Mouse (Mus musculus) lung, embryonic 15.5 days (tissue): ENCODE results near the gene Thap7. TPM values are rescaled to one million over a fixed set of nuclear protein-coding genes. Genes with fewer than 3 reads are reported as not detected.

Experiments used
- ATAC-seq: fragments of 200-750 bp; cut with Nextera tagmentation; 2 replicates; pipeline ENCODE4 v1.8.0; 2017; ENCODE audit warnings: moderate number of reproducible peaks, borderline replicate concordance; ENCODE audit not compliant: low FRiP score, low TSS enrichment; ENCODE audit errors: extremely low read depth
- H3K27ac ChIP-seq: fragments of 300-500 bp; sonication (generic); 2 replicates; pipeline ENCODE4 v1.5.1; 2015; ENCODE audit warnings: moderate library complexity, mild to moderate bottlenecking, inconsistent platforms
- H3K27me3 ChIP-seq: fragments of 300-500 bp; sonication (generic); 2 replicates; pipeline ENCODE4 v1.6.1; 2015; ENCODE audit warnings: inconsistent platforms
- H3K36me3 ChIP-seq: fragments of 300-500 bp; sonication (generic); 2 replicates; pipeline ENCODE4 v1.6.1; 2015; ENCODE audit warnings: inconsistent platforms
- H3K4me1 ChIP-seq: fragments of 300-500 bp; sonication (generic); 2 replicates; pipeline ENCODE4 v1.6.1; 2015; ENCODE audit warnings: inconsistent platforms
- H3K4me2 ChIP-seq: fragments of 300-500 bp; sonication (generic); 2 replicates; pipeline ENCODE4 v1.6.1; 2015; ENCODE audit warnings: inconsistent platforms, mild to moderate bottlenecking, moderate library complexity
- H3K4me3 ChIP-seq: fragments of 300-500 bp; sonication (generic); 2 replicates; pipeline ENCODE4 v1.5.1; 2015; ENCODE audit warnings: mild to moderate bottlenecking, inconsistent platforms
- H3K9ac ChIP-seq: fragments of 300-500 bp; sonication (generic); 2 replicates; pipeline ENCODE4 v1.6.1; 2015; ENCODE audit warnings: inconsistent platforms
- H3K9me3 ChIP-seq: fragments of 300-500 bp; sonication (generic); 2 replicates; pipeline ENCODE4 v1.6.1; 2016; ENCODE audit warnings: inconsistent platforms
- WGBS: fragments of 180-500 bp; shearing (Covaris S2); methylation state at CpG from one replicate; pipeline ENCODE4 v1.1.7; 2015; 5-methylcytosine and 5-hydroxymethylcytosine counted together
- polyA plus RNA-seq: library from polyadenylated mRNA; unstranded; fragments of >200 nt; fragmentation: Nextera tagmentation; extraction: Ambion mirVana; gene quantifications from 2 replicates; pipeline ENCODE4 v1.2.1, GENCODE M21; 2015

The Thap7 gene
- 54.5 and 56.8 TPM in 2 replicates for polyA plus RNA-seq

DNA sequence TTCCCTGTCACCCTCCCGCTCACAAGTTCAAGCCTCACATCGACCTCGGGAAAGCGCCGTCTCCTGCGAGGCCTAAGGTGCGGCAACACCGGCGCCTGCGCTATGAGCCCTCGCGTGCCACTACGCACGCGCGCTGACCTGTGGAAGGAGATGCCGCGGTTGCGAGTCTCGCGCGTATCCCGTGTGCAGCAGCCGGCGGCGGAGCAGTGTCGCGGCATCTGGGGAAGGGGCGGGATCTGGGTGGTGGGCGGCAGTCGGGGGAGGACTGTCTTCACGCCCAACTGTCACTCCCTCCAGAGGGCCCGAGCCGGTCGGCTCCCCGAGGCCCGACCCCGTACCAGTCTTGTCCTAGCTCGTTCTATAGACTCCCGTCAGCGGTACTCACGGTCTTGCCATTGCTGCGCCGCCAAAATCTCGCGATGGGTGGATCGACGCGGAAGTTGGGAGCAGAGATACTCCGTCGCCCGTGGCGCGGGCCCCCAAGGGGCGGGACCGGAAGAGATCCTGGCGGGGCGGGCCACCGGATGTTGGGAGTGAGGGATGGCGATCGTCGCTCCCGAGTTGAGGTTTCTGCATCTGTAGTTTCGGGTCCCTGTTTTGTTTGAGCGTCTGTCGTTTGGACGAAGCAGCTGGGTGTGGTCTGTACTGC is at the start of gene Thap7:
Gene Thap7 (minus strand): TSS at position 497 of the 649 bp plus-strand sequence.
- peak within 1 kb of the TSS; percentile 82 for H3K4me2 ChIP-seq
- peak within 1 kb of the TSS; percentile 87 for H3K9ac ChIP-seq
- ATAC-seq = peak; percentile 97
- no peaks in the 10 kb centered on the region for H3K9me3 ChIP-seq
- peak within 1 kb of the TSS; percentile 97 for H3K27ac ChIP-seq
- H3K4me1 ChIP-seq = peaks cover 17% of the 10 kb centered on the region
- H3K36me3 ChIP-seq = peaks cover 26% of the 10 kb centered on the region
- peak within 1 kb of the TSS; percentile 78 for H3K4me3 ChIP-seq
- WGBS = under 1% methylated on average over 67 of the region's 67 CpGs
- no peaks in the 10 kb centered on the region for H3K27me3 ChIP-seq

GRCm38 (mm10) chr16:17576825-17577215 is 45.9 kb upstream of the Thap7 start:
- Histone ChIP-seq H3K4me2 (peak overlapping the region; percentile 93), H3K9ac (peak overlapping the region; percentile 50), H3K27ac (no peak overlapping the region), H3K9me3 (no peaks in the 10 kb centered on the region), H3K4me3 (peak overlapping the region; percentile 53), H3K4me1 (peaks cover 14% of the 10 kb centered on the region; the same call in 1 of the 2 replicates), H3K27me3 (peaks cover 29% of the 10 kb centered on the region), H3K36me3 (no peaks in the 10 kb centered on the region)
- ATAC-seq = 0 out of 2 replicates have a peak, but pooled peaks have one; percentile 3
- WGBS = 12% methylated on average over 8 of the region's 8 CpGs

- no peaks in the 10 kb centered on the region for H3K9me3 ChIP-seq
- peaks cover 29% of the 10 kb centered on the region for H3K27me3 ChIP-seq
- H3K36me3 ChIP-seq = no peaks in the 10 kb centered on the region
- peaks cover 14% of the 10 kb centered on the region; the same call in 1 of the 2 replicates for H3K4me1 ChIP-seq
- ATAC-seq = peak; percentile 46
- H3K9ac ChIP-seq = peak overlapping the region; percentile 50
- 10% methylated on average over 45 of the region's 45 CpGs for WGBS
- H3K27ac ChIP-seq = 0 out of 2 replicates have a peak overlapping the region, but pooled peaks have one; percentile 31
- peak overlapping the region; percentile 93 for H3K4me2 ChIP-seq
- peak overlapping the region; percentile 53 for H3K4me3 ChIP-seq
Observed at GRCm38 (mm10) chr16:17575870-17576824, 45.2 kb upstream of the Thap7 start.

GRCm38 (mm10) chr16:17566186-17566585 is 35.2 kb upstream of the Thap7 start:
- Histone ChIP-seq H3K36me3 (no peaks in the 10 kb centered on the region), H3K9ac (no peak overlapping the region), H3K27me3 (no peaks in the 10 kb centered on the region), H3K27ac (no peak overlapping the region), H3K9me3 (no peaks in the 10 kb centered on the region), H3K4me2 (no peak overlapping the region), H3K4me1 (peaks cover 14% of the 10 kb centered on the region), H3K4me3 (no peak overlapping the region)
- ATAC-seq = no peak
- WGBS = 17% methylated on average over 4 of the region's 4 CpGs

- Histone ChIP-seq H3K9me3 (no peaks in the 10 kb centered on the region), H3K36me3 (no peaks in the 10 kb centered on the region), H3K4me3 (no peak overlapping the region), H3K27ac (no peak overlapping the region), H3K4me1 (peaks cover 23% of the 10 kb centered on the region), H3K4me2 (no peak overlapping the region), H3K9ac (no peak overlapping the region), H3K27me3 (no peaks in the 10 kb centered on the region)
- 50% methylated on average over 3 of the region's 3 CpGs for WGBS
- no peak for ATAC-seq
Observed at GRCm38 (mm10) chr16:17564771-17565170, 33.8 kb upstream of the Thap7 start.

- ATAC-seq = no peak
- Histone ChIP-seq H3K27ac (no peak overlapping the region), H3K4me3 (no peak overlapping the region), H3K4me1 (peaks cover 29% of the 10 kb centered on the region), H3K36me3 (no peaks in the 10 kb centered on the region), H3K9ac (no peak overlapping the region), H3K4me2 (no peak overlapping the region), H3K27me3 (no peaks in the 10 kb centered on the region; the same call in 1 of the 2 replicates), H3K9me3 (no peaks in the 10 kb centered on the region)
- WGBS = 35% methylated on average over 2 of the region's 2 CpGs
Observed at GRCm38 (mm10) chr16:17564221-17564620, 33.3 kb upstream of the Thap7 start.

GRCm38 (mm10) chr16:17563580-17563979 is 32.6 kb upstream of the Thap7 start:
- WGBS = 32% methylated on average over 1 of the region's 1 CpGs
- H3K27ac ChIP-seq = no peak overlapping the region
- H3K9me3 ChIP-seq = no peaks in the 10 kb centered on the region
- H3K9ac ChIP-seq = no peak overlapping the region
- no peak for ATAC-seq
- peaks cover 35% of the 10 kb centered on the region for H3K4me1 ChIP-seq
- H3K4me2 ChIP-seq = no peak overlapping the region
- no peaks in the 10 kb centered on the region for H3K36me3 ChIP-seq
- no peaks in the 10 kb centered on the region; the same call in 1 of the 2 replicates for H3K27me3 ChIP-seq
- H3K4me3 ChIP-seq = no peak overlapping the region

- H3K27me3 ChIP-seq = no peaks in the 10 kb centered on the region; the same call in 1 of the 2 replicates
- 2% methylated on average over 10 of the region's 10 CpGs for WGBS
- no peaks in the 10 kb centered on the region for H3K9me3 ChIP-seq
- peak within 1 kb of the TSS; percentile 51 for H3K4me2 ChIP-seq
- H3K36me3 ChIP-seq = no peaks in the 10 kb centered on the region
- H3K4me1 ChIP-seq = peaks cover 40% of the 10 kb centered on the region
- peak; percentile 43; the same call in 1 of the 2 replicates for ATAC-seq
- H3K4me3 ChIP-seq = peak within 1 kb of the TSS; percentile 30
- peak within 1 kb of the TSS; percentile 24; the same call in 1 of the 2 replicates for H3K9ac ChIP-seq
- peak within 1 kb of the TSS; percentile 85 for H3K27ac ChIP-seq
Observed at GRCm38 (mm10) chr16:17561751-17562208, 30.8 kb upstream of the Thap7 start, which contains the start of gene P2rx6. Gene P2rx6, plus strand, starts transcription at chr16:17561885.

- 2% methylated on average over 22 of the region's 22 CpGs for whole genome bisulfite sequencing
- Histone ChIP-seq H3K9me3 (no peaks in the 10 kb centered on the region), H3K27me3 (no peaks in the 10 kb centered on the region; the same call in 1 of the 2 replicates), H3K4me2 (peak within 1 kb of the TSS; percentile 51), H3K27ac (peak within 1 kb of the TSS; percentile 85), H3K9ac (peak within 1 kb of the TSS; percentile 24; the same call in 1 of the 2 replicates), H3K4me1 (peaks cover 40% of the 10 kb centered on the region), H3K4me3 (peak within 1 kb of the TSS; percentile 30), H3K36me3 (no peaks in the 10 kb centered on the region)
- ATAC-seq = peak; percentile 85
Observed at GRCm38 (mm10) chr16:17561128-17561750, 30.3 kb upstream of the Thap7 start, which contains the start of gene Lrrc74b. Gene Lrrc74b, minus strand, starts transcription at chr16:17561247.

DNA sequence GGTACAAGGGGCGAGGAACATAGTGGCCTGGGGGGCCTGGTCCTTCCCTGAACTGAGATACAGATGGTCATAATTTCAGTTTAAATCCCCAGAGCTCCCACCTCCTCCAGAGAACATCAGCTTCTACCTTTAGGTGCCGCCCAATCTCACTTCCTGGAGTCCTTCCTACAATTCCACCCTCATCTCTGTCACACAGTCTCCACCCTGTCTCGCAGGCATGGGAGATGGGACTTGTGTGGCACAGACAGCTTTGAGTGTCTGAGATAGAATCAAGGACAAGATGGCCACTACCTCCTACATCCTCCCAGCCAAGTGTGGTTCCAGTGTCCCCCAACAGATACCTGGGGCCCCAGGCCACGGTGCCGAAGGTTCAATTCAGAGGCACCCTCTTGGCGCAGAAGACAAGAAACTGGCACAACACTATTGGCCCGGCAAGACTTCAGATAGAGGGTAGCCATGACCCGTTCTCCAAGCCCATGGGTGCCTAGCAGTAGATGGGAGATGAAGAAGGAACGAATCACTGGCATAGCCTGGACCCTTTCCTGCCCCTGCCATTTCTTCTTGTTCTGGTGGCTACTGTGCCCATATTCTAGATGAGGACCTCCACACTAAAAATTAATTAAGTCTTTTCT is 28.6 kb upstream of the Thap7 start:
- Histone ChIP-seq H3K4me2 (peak overlapping the region; percentile 39), H3K4me1 (peaks cover 46% of the 10 kb centered on the region), H3K36me3 (no peaks in the 10 kb centered on the region), H3K4me3 (no peak overlapping the region), H3K27me3 (no peaks in the 10 kb centered on the region; the same call in 1 of the 2 replicates), H3K9me3 (no peaks in the 10 kb centered on the region), H3K9ac (no peak overlapping the region), H3K27ac (peak overlapping the region; percentile 25; the same call in 1 of the 2 replicates)
- 73% methylated on average over 9 of the region's 9 CpGs for WGBS
- ATAC-seq = no peak
